Mouse (Mus musculus) E14TG2a.4 (cell line): Measurements from ENCODE around the gene Gm14124.
"Not testable (repeated sequence)": the region's sequence is repeated elsewhere in the genome, so short reads cannot be mapped to it uniquely, and the experiment has no call there.

ENCODE experiments used
- H3K27me3 ChIP-seq: 2 replicates; pipeline ENCODE4 v1.6.1; 2014; ENCODE audit warnings: low read length, control low read depth; ENCODE audit not compliant: insufficient read depth
- H3K36me3 ChIP-seq: 2 replicates; pipeline ENCODE4 v1.6.1; 2014; ENCODE audit warnings: low read length, control low read depth; ENCODE audit not compliant: insufficient read depth
- H3K4me1 ChIP-seq: replicated peaks from 2 replicates; pipeline ENCODE4 v1.6.1; 2014; ENCODE audit warnings: low read depth, low read length, control low read depth
- H3K4me3 ChIP-seq: replicated peaks from 2 replicates; pipeline ENCODE4 v1.5.1; 2014; ENCODE audit warnings: mild to moderate bottlenecking, low read length
- H3K9me3 ChIP-seq: 2 replicates; pipeline ENCODE4 v1.6.1; 2014; ENCODE audit warnings: low read length, control low read depth
- CTCF ChIP-seq: conservative IDR thresholded peaks from 2 replicates; pipeline ENCODE4 v1.5.1; 2014; ENCODE audit warnings: low read length
- NANOG ChIP-seq: IDR thresholded peaks from 2 replicates; pipeline ENCODE4 v1.6.1; 2014; ENCODE audit warnings: borderline replicate concordance, low read length, mixed read lengths
- POU5F1 ChIP-seq: IDR thresholded peaks from 2 replicates; pipeline ENCODE4 v1.6.1; 2014; ENCODE audit warnings: low read length, borderline replicate concordance

The Gm14124 gene

GRCm38 (mm10) chr2:150257291-150257690, at the start of gene Gm14124:
Gene Gm14124 (plus strand): TSS chr2:150257517.
- H3K4me1 ChIP-seq, H3K27me3 ChIP-seq, H3K9me3 ChIP-seq: not testable (repeated sequence)
- Histone ChIP-seq H3K4me3 (peak within 1 kb of the TSS; percentile 83), H3K36me3 (peaks cover 15% of the 10 kb centered on the region)

- H3K9me3 ChIP-seq, H3K36me3 ChIP-seq, H3K27me3 ChIP-seq: not testable (repeated sequence)
- Histone ChIP-seq H3K4me3 (peak within 1 kb of the TSS; percentile 77), H3K4me1 (peaks cover 13% of the 10 kb centered on the region)
Measured at GRCm38 (mm10) chr2:150217600-150218362, 39.5 kb upstream of the Gm14124 start, which contains the start of gene Zfp937. Gene Zfp937 (plus strand): TSS chr2:150218073.

DNA sequence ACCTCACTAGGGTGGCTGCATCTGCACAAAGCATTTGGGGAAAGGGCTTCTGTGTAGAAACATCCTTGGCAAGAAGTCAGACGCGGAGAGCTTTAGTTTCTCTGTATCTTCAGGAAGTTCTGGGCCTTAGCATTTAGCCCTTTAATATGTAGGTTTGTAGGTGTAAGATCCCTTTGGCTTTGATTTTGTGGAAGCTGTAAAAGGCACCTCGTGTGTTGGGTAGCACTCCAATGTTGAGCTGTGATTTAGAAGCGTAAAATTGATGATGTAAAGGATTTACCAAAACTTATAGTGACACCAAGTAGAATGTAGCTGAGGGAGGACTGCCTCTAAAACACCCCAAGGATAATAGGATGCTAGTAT, 39.0 kb upstream of the Gm14124 start:
- peaks cover 13% of the 10 kb centered on the region for H3K4me1 ChIP-seq
- H3K27me3 ChIP-seq, H3K36me3 ChIP-seq, H3K9me3 ChIP-seq: not testable (repeated sequence)
- peak overlapping the region; percentile 77 for H3K4me3 ChIP-seq

GRCm38 (mm10) chr2:150223263-150223662, 34.1 kb upstream of the Gm14124 start:
- H3K4me1 ChIP-seq = peaks cover 13% of the 10 kb centered on the region
- not testable (repeated sequence) for H3K27me3 ChIP-seq, H3K4me3 ChIP-seq, H3K36me3 ChIP-seq, H3K9me3 ChIP-seq

GRCm38 (mm10) chr2:150243211-150243610, 14.1 kb upstream of the Gm14124 start:
- Histone ChIP-seq H3K4me1 (no peaks in the 10 kb centered on the region), H3K4me3 (no peak overlapping the region), H3K36me3 (peaks cover 2% of the 10 kb centered on the region), H3K9me3 (peaks cover 2% of the 10 kb centered on the region), H3K27me3 (no peaks in the 10 kb centered on the region; the same call in 1 of the 2 replicates)
- TF ChIP-seq NANOG (no peak), POU5F1 (no peak), CTCF (no peak)

GRCm38 (mm10) chr2:150255491-150255890, 1.8 kb upstream of the Gm14124 start, which contains the start of gene Gm21994:
Gene Gm21994 (minus strand): TSS chr2:150255591.
- not testable (repeated sequence) for H3K4me3 ChIP-seq, H3K4me1 ChIP-seq, H3K9me3 ChIP-seq, H3K27me3 ChIP-seq, H3K36me3 ChIP-seq

DNA sequence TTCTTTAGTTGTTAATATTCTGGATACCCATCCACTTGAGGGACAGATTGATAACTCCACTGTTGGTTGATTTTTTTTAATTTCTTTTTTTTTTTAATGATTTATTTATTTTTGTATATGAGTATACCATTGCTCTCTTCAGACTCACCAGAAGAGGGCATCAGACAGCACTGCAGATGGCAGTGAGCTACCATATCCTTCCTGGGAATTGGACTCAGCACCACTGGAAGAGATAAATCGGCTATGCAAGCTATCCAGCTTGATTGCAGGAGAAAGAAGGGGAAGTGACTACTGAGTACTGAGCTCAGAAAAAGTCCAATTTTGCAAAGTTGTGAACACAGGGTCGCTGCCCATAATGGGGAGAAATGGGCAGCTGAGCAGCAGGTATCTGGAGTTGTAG, 456 bp upstream of the Gm14124 start:
- H3K4me3 ChIP-seq = peak overlapping the region; percentile 83
- not testable (repeated sequence) for H3K27me3 ChIP-seq, H3K9me3 ChIP-seq, H3K4me1 ChIP-seq
- H3K36me3 ChIP-seq = peaks cover 10% of the 10 kb centered on the region
- peak; percentile 40 for TF ChIP-seq CTCF

DNA sequence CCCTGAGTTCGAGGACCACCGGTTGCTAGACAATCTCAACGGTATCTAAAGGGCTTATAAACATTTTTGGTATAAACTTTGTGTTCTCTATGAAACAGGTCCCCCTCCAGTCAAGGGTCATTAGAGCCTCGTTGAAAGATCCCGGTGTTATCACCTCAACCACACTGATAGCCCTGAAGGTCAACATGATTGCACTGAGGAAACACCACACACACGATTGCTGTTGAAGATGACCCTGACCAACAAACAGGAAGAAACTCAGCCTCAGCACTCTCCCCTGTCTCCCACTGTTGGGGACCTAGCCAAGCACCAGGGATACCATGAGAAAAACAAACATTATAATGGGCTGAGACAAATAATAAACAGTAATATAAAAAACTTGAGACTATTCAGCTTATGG, 36.4 kb downstream of the Gm14124 start:
- no peaks in the 10 kb centered on the region for H3K4me1 ChIP-seq
- TF ChIP-seq CTCF (no peak), NANOG (no peak), POU5F1 (no peak)
- no peaks in the 10 kb centered on the region for H3K27me3 ChIP-seq

GRCm38 (mm10) chr2:150299096-150299495, 41.8 kb downstream of the Gm14124 start:
- H3K36me3 ChIP-seq = no peaks in the 10 kb centered on the region
- TF ChIP-seq NANOG (no peak), CTCF (no peak), POU5F1 (no peak)

More for the DNA sequence above, 36.4 kb downstream of the Gm14124 start:
- Histone ChIP-seq H3K36me3 (no peaks in the 10 kb centered on the region), H3K4me3 (no peak overlapping the region), H3K9me3 (no peaks in the 10 kb centered on the region)

GRCm38 (mm10) chr2:150307183-150307773, 50.0 kb downstream of the Gm14124 start:
- TF ChIP-seq NANOG (no peak), CTCF (no peak), POU5F1 (no peak)
- Histone ChIP-seq H3K4me3 (no peak overlapping the region), H3K36me3 (no peaks in the 10 kb centered on the region), H3K27me3 (peaks cover 2% of the 10 kb centered on the region; the same call in 1 of the 2 replicates), H3K9me3 (no peaks in the 10 kb centered on the region), H3K4me1 (0 out of 2 replicates have a peak, but pooled peaks cover 3% of the 10 kb centered on the region)

More at GRCm38 (mm10) chr2:150299096-150299495, 41.8 kb downstream of the Gm14124 start:
- Histone ChIP-seq H3K9me3 (no peaks in the 10 kb centered on the region), H3K27me3 (peaks cover 4% of the 10 kb centered on the region; the same call in 1 of the 2 replicates), H3K4me1 (no peaks in the 10 kb centered on the region), H3K4me3 (no peak overlapping the region)

DNA sequence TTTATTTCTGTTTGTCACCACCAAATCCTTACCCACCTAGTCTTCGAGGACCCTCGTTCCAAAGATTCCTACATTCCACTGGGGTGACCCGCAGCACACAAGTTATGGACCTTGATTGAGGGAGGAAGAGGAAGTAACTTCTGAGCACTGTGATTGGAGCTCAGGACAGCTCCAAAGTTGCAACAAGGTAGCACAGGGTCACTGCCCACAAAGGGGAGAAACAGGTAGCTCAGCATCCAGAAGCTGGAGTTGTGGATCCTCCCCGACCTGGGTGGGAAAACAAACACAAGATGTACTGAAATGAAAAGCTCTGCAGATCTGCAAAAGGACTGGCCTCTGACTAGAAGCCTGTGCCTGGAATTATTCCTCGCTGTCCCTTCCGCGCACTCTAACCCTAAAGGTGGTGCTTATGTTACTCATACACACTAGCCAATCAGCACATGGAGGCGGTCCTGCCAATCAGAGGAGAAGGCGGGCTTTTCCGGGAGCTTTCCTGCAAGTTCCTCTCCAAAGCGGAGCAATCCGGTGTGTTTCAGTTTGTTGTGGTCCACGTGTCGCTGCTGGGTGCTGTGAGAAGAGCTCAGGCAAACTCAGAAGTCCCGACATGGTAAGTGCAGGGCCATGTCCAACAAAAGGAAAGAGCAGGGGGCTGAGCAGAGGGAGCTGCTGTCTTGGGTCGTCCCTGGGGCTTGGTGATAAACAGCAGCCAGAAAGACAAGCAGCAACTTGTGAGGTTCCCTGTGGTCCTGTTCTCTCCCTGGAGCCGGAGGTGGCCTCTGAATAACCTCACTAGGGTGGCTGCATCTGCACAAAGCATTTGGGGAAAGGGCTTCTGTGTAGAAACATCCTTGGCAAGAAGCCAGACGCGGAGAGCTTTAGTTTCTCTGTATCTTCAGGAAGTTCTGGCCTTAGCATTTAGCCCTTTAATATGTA, 53.9 kb downstream of the Gm14124 start:
- peak overlapping the region; percentile 84 for H3K4me3 ChIP-seq
- peaks cover 31% of the 10 kb centered on the region for H3K4me1 ChIP-seq
- H3K27me3 ChIP-seq, H3K9me3 ChIP-seq: not testable (repeated sequence)
- peaks cover 30% of the 10 kb centered on the region for H3K36me3 ChIP-seq
